Mouse (Mus musculus): ENCODE data around the gene Vcl. TPM values are rescaled to one million over a fixed set of nuclear protein-coding genes. Genes with fewer than 3 reads are reported as not detected.

The Vcl gene
- polyA plus RNA-seq, 1 experiment from 2014 or later = 14.3 TPM

DNA sequence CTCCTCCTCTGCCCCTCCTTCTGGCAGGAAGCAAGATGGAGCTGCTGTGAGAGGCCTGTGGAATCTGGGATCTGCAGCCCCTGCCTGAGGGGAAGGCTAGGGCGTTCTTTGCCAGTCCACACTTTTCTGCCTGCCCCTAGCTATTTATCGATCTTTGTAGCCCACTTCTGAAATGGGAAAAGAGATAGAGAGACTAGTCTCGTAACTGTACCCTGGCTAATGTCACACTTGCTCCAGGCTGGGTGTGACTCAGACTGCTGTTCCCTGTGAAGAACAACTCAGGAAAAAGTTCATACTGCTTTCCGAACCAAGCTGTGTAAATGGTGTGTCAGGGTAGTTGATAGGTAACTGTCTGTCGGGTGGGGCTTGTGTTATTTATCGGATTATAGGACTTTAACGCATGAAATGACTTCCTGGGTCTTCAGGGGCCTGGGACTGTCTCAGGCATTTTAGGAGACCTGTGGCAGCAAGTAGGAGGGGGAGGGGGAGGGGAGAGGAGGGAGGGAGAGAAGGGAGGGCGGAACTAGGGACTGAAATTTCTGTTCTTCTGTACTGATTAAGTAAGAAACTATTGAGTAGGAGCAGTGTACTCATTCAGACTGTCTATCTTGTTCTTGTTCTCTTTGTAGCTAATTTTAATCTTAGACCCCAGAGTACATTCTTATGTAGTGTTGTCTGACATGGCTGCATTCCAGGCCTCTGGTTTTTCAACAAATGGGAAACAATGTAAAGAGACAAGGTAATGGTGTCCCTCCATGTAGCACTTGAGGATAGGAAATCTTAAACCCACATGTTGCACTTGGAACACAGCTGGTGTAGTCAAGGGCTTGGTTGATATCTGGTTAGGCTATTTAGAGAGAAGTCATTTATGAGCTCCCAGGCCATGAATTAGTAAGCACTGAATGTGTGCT is 1.5 kb downstream of the Vcl start:
- Histone ChIP-seq H3K27ac (replicated peaks; ENCODE audit: low read depth, low read length) (no peak overlapping the region), H3K9me3 (ENCODE audit: control insufficient read depth, low read length) (no peaks in the 10 kb centered on the region), H3K4me2 (ENCODE audit: low read length) (peak overlapping the region; percentile 70), H3K4me3 (replicated peaks; ENCODE audit: low read depth, low read length) (peak overlapping the region; percentile 80), H3K36me3 (ENCODE audit: control insufficient read depth, insufficient read depth, low read length) (no peaks in the 10 kb centered on the region), H3K27me3 (ENCODE audit: control insufficient read depth, insufficient read depth, low read length) (no peaks in the 10 kb centered on the region), H3K4me1 (ENCODE audit: control insufficient read depth, insufficient read depth, low read length) (peaks cover 10% of the 10 kb centered on the region), H3K9ac (replicated peaks; ENCODE audit: low read length) (peak overlapping the region; percentile 73)
- 52% methylated on average over 8 of the region's 8 CpGs for WGBS
- DNase-seq (no peak), ATAC-seq (ENCODE audit: low FRiP score, low TSS enrichment) (no peak)

DNA sequence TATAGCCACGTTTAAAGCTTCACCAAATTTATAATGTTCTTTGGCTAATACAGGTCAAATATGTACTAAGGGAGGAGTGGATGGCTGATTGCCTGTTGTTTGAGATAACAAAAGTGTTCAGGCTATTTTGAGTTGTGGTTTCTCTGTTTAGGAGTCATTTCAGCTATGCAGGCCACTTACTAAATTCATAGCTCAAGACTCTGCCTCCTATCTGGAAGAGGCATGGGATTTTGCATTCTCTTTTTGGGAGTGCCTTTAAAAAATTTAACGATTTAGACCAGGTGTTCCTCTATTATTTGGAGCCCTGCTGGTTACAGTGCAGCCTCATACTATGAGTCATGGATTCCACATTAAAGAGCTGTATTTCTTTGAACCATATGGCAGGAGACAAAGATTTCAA is 9.2 kb downstream of the Vcl start:
- Histone ChIP-seq H3K4me2 (ENCODE audit: low read length) (no peak overlapping the region), H3K27me3 (ENCODE audit: control insufficient read depth, insufficient read depth, low read length) (no peaks in the 10 kb centered on the region), H3K9me3 (ENCODE audit: control insufficient read depth, low read length) (no peaks in the 10 kb centered on the region), H3K36me3 (ENCODE audit: control insufficient read depth, insufficient read depth, low read length) (no peaks in the 10 kb centered on the region), H3K27ac (replicated peaks; ENCODE audit: low read depth, low read length) (no peak overlapping the region), H3K4me3 (replicated peaks; ENCODE audit: low read depth, low read length) (no peak overlapping the region), H3K9ac (replicated peaks; ENCODE audit: low read length) (no peak overlapping the region), H3K4me1 (ENCODE audit: control insufficient read depth, insufficient read depth, low read length) (no peaks in the 10 kb centered on the region)
- whole genome bisulfite sequencing = 76% methylated on average over 2 of the region's 2 CpGs
- DNase-seq (no peak), ATAC-seq (ENCODE audit: low FRiP score, low TSS enrichment) (no peak)

DNA sequence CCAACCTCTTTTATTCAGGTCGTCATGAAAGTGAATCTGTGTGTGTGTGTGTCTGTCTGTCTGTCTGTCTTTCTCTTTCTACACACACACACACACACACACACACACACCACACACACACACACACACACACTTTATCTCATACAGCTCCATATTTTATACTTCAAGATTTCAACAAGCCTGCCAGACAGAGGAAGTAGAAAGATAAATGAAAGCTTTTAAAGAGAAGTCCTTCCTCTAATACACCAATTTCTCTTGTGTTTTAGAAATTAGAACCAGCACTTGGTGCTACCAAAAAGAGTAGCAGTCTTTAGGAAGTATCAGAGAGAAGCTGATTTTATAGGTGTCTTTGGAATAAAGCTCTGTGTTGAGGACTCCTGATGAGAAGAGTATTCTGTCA is 9.7 kb downstream of the Vcl start:
- H3K36me3 ChIP-seq (ENCODE audit: control insufficient read depth, insufficient read depth, low read length) = no peaks in the 10 kb centered on the region
- no peak overlapping the region for H3K4me2 ChIP-seq (ENCODE audit: low read length)
- no peak overlapping the region for H3K4me3 ChIP-seq (replicated peaks; ENCODE audit: low read depth, low read length)
- DNase-seq = no peak
- H3K9me3 ChIP-seq (ENCODE audit: control insufficient read depth, low read length) = no peaks in the 10 kb centered on the region
- H3K9ac ChIP-seq (replicated peaks; ENCODE audit: low read length) = no peak overlapping the region
- no peak overlapping the region for H3K27ac ChIP-seq (replicated peaks; ENCODE audit: low read depth, low read length)
- WGBS = 45% methylated on average over 1 of the region's 1 CpGs
- ATAC-seq (ENCODE audit: low FRiP score, low TSS enrichment) = no peak
- no peaks in the 10 kb centered on the region for H3K27me3 ChIP-seq (ENCODE audit: control insufficient read depth, insufficient read depth, low read length)
- H3K4me1 ChIP-seq (ENCODE audit: control insufficient read depth, insufficient read depth, low read length) = no peaks in the 10 kb centered on the region

DNA sequence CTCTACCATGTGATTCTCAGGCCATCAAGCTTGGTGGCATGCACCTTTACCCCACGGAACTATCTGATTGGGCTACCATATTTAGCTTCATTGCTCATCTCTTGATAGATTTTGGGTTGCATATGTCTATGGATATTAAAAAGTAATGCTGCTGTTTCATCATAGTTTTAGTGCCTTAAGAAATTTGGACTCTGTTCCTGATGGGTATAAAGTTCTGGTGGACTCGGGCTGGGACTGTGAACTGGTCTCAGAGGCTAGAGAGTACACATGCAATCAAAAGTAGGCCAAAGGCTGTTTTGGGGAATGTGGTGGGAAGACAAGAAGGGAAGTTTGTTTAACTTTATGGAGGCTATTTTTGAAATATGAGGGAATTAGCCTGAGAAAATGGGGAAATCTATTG is 16.1 kb downstream of the Vcl start:
- DNase-seq (no peak), ATAC-seq (ENCODE audit: low FRiP score, low TSS enrichment) (no peak)
- H3K9ac ChIP-seq (replicated peaks; ENCODE audit: low read length) = no peak overlapping the region
- no peaks in the 10 kb centered on the region for H3K9me3 ChIP-seq (ENCODE audit: control insufficient read depth, low read length)
- H3K4me1 ChIP-seq (ENCODE audit: control insufficient read depth, insufficient read depth, low read length) = no peaks in the 10 kb centered on the region
- H3K36me3 ChIP-seq (ENCODE audit: control insufficient read depth, insufficient read depth, low read length) = no peaks in the 10 kb centered on the region
- no peak overlapping the region for H3K4me2 ChIP-seq (ENCODE audit: low read length)
- H3K27me3 ChIP-seq (ENCODE audit: control insufficient read depth, insufficient read depth, low read length) = no peaks in the 10 kb centered on the region
- WGBS = 93% methylated on average over 2 of the region's 2 CpGs
- no peak overlapping the region for H3K27ac ChIP-seq (replicated peaks; ENCODE audit: low read depth, low read length)
- no peak overlapping the region for H3K4me3 ChIP-seq (replicated peaks; ENCODE audit: low read depth, low read length)

DNA sequence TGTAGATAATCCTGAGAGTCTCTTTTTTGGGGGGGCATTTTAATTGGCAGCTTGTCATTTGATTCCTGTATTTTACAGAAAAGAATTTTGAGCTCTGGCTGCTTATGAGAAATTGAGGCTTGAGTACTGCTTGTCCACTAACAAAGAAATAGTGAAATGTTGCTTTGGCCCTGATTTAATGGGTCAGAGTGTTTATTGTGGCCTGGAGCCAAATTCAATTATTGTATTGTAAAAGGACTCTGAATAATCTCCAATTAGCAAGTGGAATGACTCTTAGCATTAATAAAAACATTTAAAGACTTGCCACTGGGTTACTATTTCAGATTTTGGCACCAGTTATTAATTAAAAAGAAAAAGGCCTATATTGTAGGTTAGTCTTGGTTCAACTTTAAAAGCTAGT is 26.8 kb downstream of the Vcl start:
- Histone ChIP-seq H3K4me1 (ENCODE audit: control insufficient read depth, insufficient read depth, low read length) (no peaks in the 10 kb centered on the region), H3K9ac (replicated peaks; ENCODE audit: low read length) (no peak overlapping the region), H3K36me3 (ENCODE audit: control insufficient read depth, insufficient read depth, low read length) (no peaks in the 10 kb centered on the region), H3K27ac (replicated peaks; ENCODE audit: low read depth, low read length) (no peak overlapping the region), H3K4me3 (replicated peaks; ENCODE audit: low read depth, low read length) (no peak overlapping the region), H3K27me3 (ENCODE audit: control insufficient read depth, insufficient read depth, low read length) (no peaks in the 10 kb centered on the region), H3K9me3 (ENCODE audit: control insufficient read depth, low read length) (no peaks in the 10 kb centered on the region), H3K4me2 (ENCODE audit: low read length) (no peak overlapping the region)
- ATAC-seq (ENCODE audit: low FRiP score, low TSS enrichment) (no peak), DNase-seq (no peak)

DNA sequence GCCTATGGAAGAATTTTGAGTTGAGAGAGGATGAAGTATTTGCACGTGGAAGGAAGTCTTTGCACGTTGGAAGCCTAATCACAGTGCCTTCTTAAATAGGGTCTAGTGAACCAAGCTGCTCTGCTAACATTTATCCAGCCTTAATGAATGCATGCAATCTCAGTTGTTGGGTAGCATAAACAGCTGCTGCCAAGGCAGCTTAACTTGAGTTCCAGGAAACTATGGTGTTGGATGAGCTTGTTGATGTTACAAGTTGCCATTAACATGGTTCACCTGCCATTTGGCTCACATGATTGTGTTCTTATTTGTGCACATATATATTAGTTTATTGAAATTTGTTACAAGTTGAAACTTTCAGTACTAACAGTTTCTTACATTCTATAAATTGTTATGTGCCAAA is 29.8 kb downstream of the Vcl start:
- 72% methylated on average over 2 of the region's 2 CpGs for WGBS
- Histone ChIP-seq H3K27ac (replicated peaks; ENCODE audit: low read depth, low read length) (no peak overlapping the region), H3K27me3 (ENCODE audit: control insufficient read depth, insufficient read depth, low read length) (no peaks in the 10 kb centered on the region), H3K4me1 (ENCODE audit: control insufficient read depth, insufficient read depth, low read length) (no peaks in the 10 kb centered on the region), H3K9me3 (ENCODE audit: control insufficient read depth, low read length) (no peaks in the 10 kb centered on the region), H3K9ac (replicated peaks; ENCODE audit: low read length) (no peak overlapping the region), H3K36me3 (ENCODE audit: control insufficient read depth, insufficient read depth, low read length) (no peaks in the 10 kb centered on the region), H3K4me3 (replicated peaks; ENCODE audit: low read depth, low read length) (no peak overlapping the region), H3K4me2 (ENCODE audit: low read length) (no peak overlapping the region)
- DNase-seq (no peak), ATAC-seq (ENCODE audit: low FRiP score, low TSS enrichment) (no peak)

DNA sequence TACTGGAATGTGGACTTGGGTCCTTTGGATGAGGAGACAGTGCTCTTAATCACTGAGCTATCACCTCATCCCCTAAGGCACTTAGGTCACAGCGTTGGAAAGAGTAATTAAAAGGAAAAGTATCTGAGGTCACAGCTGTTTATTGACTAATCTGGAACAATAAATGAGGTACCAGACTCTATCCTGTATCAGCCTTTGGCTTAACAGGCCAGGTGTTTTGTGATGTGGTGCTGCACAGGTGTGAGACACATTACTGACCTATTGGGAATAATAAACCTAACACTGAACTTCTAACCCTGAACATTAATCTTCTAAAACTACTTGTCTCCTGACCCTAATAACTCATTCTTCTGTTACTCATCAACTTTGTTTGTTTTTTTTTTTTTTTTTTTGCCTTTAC is 33.3 kb downstream of the Vcl start:
- ATAC-seq (ENCODE audit: low FRiP score, low TSS enrichment) (no peak), DNase-seq (no peak)
- Histone ChIP-seq H3K27me3 (ENCODE audit: control insufficient read depth, insufficient read depth, low read length) (no peaks in the 10 kb centered on the region), H3K36me3 (ENCODE audit: control insufficient read depth, insufficient read depth, low read length) (no peaks in the 10 kb centered on the region), H3K27ac (replicated peaks; ENCODE audit: low read depth, low read length) (no peak overlapping the region), H3K9me3 (ENCODE audit: control insufficient read depth, low read length) (no peaks in the 10 kb centered on the region), H3K4me2 (ENCODE audit: low read length) (no peak overlapping the region), H3K4me3 (replicated peaks; ENCODE audit: low read depth, low read length) (no peak overlapping the region), H3K9ac (replicated peaks; ENCODE audit: low read length) (no peak overlapping the region), H3K4me1 (ENCODE audit: control insufficient read depth, insufficient read depth, low read length) (no peaks in the 10 kb centered on the region)
- 100% methylated on average over 1 of the region's 1 CpGs for WGBS

DNA sequence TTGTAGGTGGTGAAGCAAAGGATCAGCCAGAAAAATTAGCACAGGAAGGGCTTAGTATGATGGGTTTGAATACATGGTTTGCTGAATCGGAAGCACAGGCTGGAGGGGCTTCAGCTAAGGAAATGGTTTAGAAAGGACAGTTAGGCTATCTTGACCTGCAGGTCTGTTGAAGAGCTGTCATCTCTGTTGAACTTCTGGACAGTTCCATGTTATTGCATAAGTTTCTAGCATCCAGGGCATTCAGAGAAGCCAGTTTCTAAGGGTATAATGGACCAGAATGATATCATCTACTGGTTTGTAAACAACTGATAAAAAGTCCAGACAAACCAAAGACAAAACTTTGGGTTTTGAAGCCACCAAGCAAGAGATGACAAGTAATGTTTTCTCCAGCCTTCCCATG is 33.7 kb downstream of the Vcl start:
- Histone ChIP-seq H3K9me3 (ENCODE audit: control insufficient read depth, low read length) (no peaks in the 10 kb centered on the region), H3K9ac (replicated peaks; ENCODE audit: low read length) (no peak overlapping the region), H3K27ac (replicated peaks; ENCODE audit: low read depth, low read length) (no peak overlapping the region), H3K27me3 (ENCODE audit: control insufficient read depth, insufficient read depth, low read length) (no peaks in the 10 kb centered on the region), H3K36me3 (ENCODE audit: control insufficient read depth, insufficient read depth, low read length) (no peaks in the 10 kb centered on the region), H3K4me1 (ENCODE audit: control insufficient read depth, insufficient read depth, low read length) (no peaks in the 10 kb centered on the region), H3K4me3 (replicated peaks; ENCODE audit: low read depth, low read length) (no peak overlapping the region), H3K4me2 (ENCODE audit: low read length) (no peak overlapping the region)
- WGBS = 87% methylated on average over 1 of the region's 1 CpGs
- ATAC-seq (ENCODE audit: low FRiP score, low TSS enrichment) (no peak), DNase-seq (no peak)

DNA sequence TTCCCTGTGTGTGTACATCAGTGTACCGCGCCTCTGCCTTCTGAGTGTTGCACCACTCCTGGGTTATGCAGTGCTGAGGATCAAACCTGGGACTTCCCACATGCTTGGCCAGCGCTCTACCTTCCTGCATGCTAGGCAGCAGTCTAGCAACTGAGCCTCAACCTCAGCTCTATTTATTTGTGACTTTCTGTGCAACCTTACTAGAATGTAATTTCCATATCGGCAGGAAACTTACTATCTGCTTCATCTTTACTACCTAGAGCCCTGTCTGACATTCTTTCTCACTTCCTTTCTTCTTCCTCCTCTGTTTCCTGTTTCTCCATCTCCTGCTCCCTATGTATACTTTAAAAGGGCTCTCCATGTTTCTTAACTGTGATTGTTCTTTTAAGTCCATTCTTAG is 34.7 kb downstream of the Vcl start:
- Histone ChIP-seq H3K27ac (replicated peaks; ENCODE audit: low read depth, low read length) (no peak overlapping the region), H3K9me3 (ENCODE audit: control insufficient read depth, low read length) (no peaks in the 10 kb centered on the region), H3K9ac (replicated peaks; ENCODE audit: low read length) (no peak overlapping the region), H3K27me3 (ENCODE audit: control insufficient read depth, insufficient read depth, low read length) (no peaks in the 10 kb centered on the region), H3K4me2 (ENCODE audit: low read length) (no peak overlapping the region), H3K36me3 (ENCODE audit: control insufficient read depth, insufficient read depth, low read length) (no peaks in the 10 kb centered on the region), H3K4me1 (ENCODE audit: control insufficient read depth, insufficient read depth, low read length) (no peaks in the 10 kb centered on the region), H3K4me3 (replicated peaks; ENCODE audit: low read depth, low read length) (no peak overlapping the region)
- DNase-seq = no peak
- ATAC-seq (ENCODE audit: low FRiP score, low TSS enrichment) = no peak
- WGBS = 97% methylated on average over 4 of the region's 4 CpGs
